Mouse (Mus musculus): Measurements from ENCODE around the gene Satb2.

DNA sequence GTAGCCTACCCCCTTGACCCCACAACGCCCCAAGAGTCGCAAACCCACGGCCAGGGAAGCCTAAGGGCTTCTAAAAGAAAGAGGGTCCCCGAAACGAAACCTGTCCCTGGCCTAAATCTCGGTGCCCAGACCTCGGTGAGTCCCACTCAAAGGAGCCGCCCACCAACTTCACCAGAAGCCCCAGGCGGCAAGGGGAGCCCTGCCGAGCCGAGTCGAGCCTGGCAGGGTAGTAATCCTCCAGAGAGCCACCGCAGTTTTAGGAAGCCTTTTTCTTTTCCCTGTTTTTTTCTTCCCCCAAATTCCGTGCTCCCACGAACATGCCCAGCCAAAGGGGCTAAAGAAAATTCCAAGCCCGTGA lies 4.9 kb downstream of the Satb2 start:
- TF ChIP-seq POLR2A (IDR thresholded peaks at IDR 0.05; ENCODE audit: low read depth, low read length): 0 out of 2 replicates have a peak, but pooled peaks have one; percentile 3
- TF ChIP-seq CTCF (IDR thresholded peaks at IDR 0.05; ENCODE audit: borderline replicate concordance, insufficient read depth, low read length): no peak
